Mouse (Mus musculus): ENCODE measurements around the gene Senp3.

GRCm38 (mm10) chr11:69684936-69685335 is 3.1 kb upstream of the Senp3 start:
- no peak for TF ChIP-seq CTCF (conservative IDR thresholded peaks at IDR 0.05 in 1 of 2, IDR thresholded peaks at IDR 0.05 in 1 of 2; ENCODE audit: low read depth in 2 of 2, low read length in 2 of 2)
- TF ChIP-seq MAZ (IDR thresholded peaks at IDR 0.05; ENCODE audit: low read depth, low read length) = no peak
- TF ChIP-seq SMC3 (IDR thresholded peaks at IDR 0.05; ENCODE audit: low read depth, low read length) = no peak
- no peak for TF ChIP-seq ZKSCAN1 (IDR thresholded peaks at IDR 0.05; ENCODE audit: borderline replicate concordance, low read depth, low read length)
- TF ChIP-seq BHLHE40 (IDR thresholded peaks at IDR 0.05; ENCODE audit: low read depth, low read length) = no peak
- TF ChIP-seq USF2 (conservative IDR thresholded peaks at IDR 0.05; ENCODE audit: low read depth, low read length) = no peak
- TF ChIP-seq SIN3A (IDR thresholded peaks at IDR 0.05; ENCODE audit: low read length) = no peak
- no peak for TF ChIP-seq KAT2A (IDR thresholded peaks at IDR 0.05; ENCODE audit: insufficient replicate concordance, low read length)
- TF ChIP-seq EP300 (IDR thresholded peaks at IDR 0.05; ENCODE audit: low read length) = no peak
- TF ChIP-seq POLR2A (IDR thresholded peaks at IDR 0.05; ENCODE audit: low read depth, low read length) = no peak
- TF ChIP-seq ZC3H11A (IDR thresholded peaks at IDR 0.05; ENCODE audit: low read depth, low read length) = no peak
- TF ChIP-seq PAX5 (IDR thresholded peaks at IDR 0.05; ENCODE audit: low read length) = no peak
- no peak for TF ChIP-seq CHD2 (IDR thresholded peaks at IDR 0.05; ENCODE audit: low read length)

Measured in CH12.LX (cell line).